Mouse (Mus musculus) lung, postnatal 0 days (tissue): ENCODE data around the gene Aldh3b2.

Experiments
- CTCF ChIP-seq: IDR thresholded peaks from 2 replicates; pipeline ENCODE4 v1.5.1; 2016; ENCODE audit warnings: antibody characterized with exemption, mild to moderate bottlenecking
- EP300 ChIP-seq: IDR thresholded peaks from 2 replicates; pipeline ENCODE4 v1.6.1; 2016; ENCODE audit warnings: antibody characterized with exemption, mild to moderate bottlenecking, control low read depth

GRCm38 (mm10) chr19:3959030-3959429, 13.1 kb upstream of the Aldh3b2 start:
- TF ChIP-seq EP300, result no peak
- TF ChIP-seq CTCF, result no peak
